Mouse (Mus musculus) cerebellum, adult 11-12 months (tissue): ENCODE measurements around the gene Optn.

Source experiments
- DNase-seq: peaks from one replicate; pipeline ENCODE4 v3.0.0; 2022

Gene Optn

GRCm38 (mm10) chr2:4978091-4978490, 85.8 kb downstream of the Optn start:
- DNase-seq = peak; percentile 9

- DNase-seq = peak; percentile 4
Measured at GRCm38 (mm10) chr2:4975807-4976206, 88.0 kb downstream of the Optn start, which contains the start of gene Ucma. Gene Ucma (plus strand): TSS chr2:4976122.
